Mouse (Mus musculus): ENCODE measurements at regions not wholly inside any gene's neighbourhood (a gene's known extent, or its start where the extent isn't known, plus 50 kb on each side); places are given as distances from the start of the nearest gene placed in this dataset.

GRCm38 (mm10) chr10:46047591-46047990 lies 470.0 kb downstream of the Hace1 start:
- Histone ChIP-seq H3K4me1 (ENCODE audit: control insufficient read depth, insufficient read depth, low read length) (no peaks in the 10 kb centered on the region), H3K4me3 (replicated peaks; ENCODE audit: insufficient read depth, low read depth, low read length) (no peak overlapping the region), H3K27ac (ENCODE audit: insufficient read depth, low read length) (no peak overlapping the region), H3K27me3 (ENCODE audit: control insufficient read depth, insufficient read depth, low read length) (no peaks in the 10 kb centered on the region)
- WGBS = 74% methylated on average over 4 of the region's 4 CpGs
- no peak for TF ChIP-seq CTCF (IDR thresholded peaks at IDR 0.05; ENCODE audit: borderline replicate concordance, insufficient read depth, low read depth, low read length)
- TF ChIP-seq POLR2A (IDR thresholded peaks at IDR 0.05; ENCODE audit: borderline replicate concordance, insufficient read depth, low read length) = no peak
- no peak for DNase-seq

GRCm38 (mm10) chr10:46057362-46058198 lies 480.0 kb downstream of the Hace1 start:
- Histone ChIP-seq H3K27me3 (ENCODE audit: control insufficient read depth, insufficient read depth, low read length) (no peaks in the 10 kb centered on the region), H3K4me3 (replicated peaks; ENCODE audit: insufficient read depth, low read depth, low read length) (peak overlapping the region; percentile 44), H3K27ac (ENCODE audit: insufficient read depth, low read length) (no peak overlapping the region), H3K4me1 (ENCODE audit: control insufficient read depth, insufficient read depth, low read length) (no peaks in the 10 kb centered on the region; the same call in 1 of the 2 replicates)
- peak; percentile 27; the same call in 1 of the 2 replicates for TF ChIP-seq CTCF (IDR thresholded peaks at IDR 0.05; ENCODE audit: borderline replicate concordance, insufficient read depth, low read depth, low read length)
- TF ChIP-seq POLR2A (IDR thresholded peaks at IDR 0.05; ENCODE audit: borderline replicate concordance, insufficient read depth, low read length) = no peak
- peak; percentile 46 to 56 for DNase-seq
- 7% methylated on average over 14 of the region's 14 CpGs for WGBS

GRCm38 (mm10) chr10:46058199-46058472 lies 480.5 kb downstream of the Hace1 start:
- Histone ChIP-seq H3K27me3 (ENCODE audit: control insufficient read depth, insufficient read depth, low read length) (no peaks in the 10 kb centered on the region), H3K4me3 (replicated peaks; ENCODE audit: insufficient read depth, low read depth, low read length) (no peak overlapping the region), H3K27ac (ENCODE audit: insufficient read depth, low read length) (no peak overlapping the region), H3K4me1 (ENCODE audit: control insufficient read depth, insufficient read depth, low read length) (no peaks in the 10 kb centered on the region; the same call in 1 of the 2 replicates)
- TF ChIP-seq CTCF (IDR thresholded peaks at IDR 0.05; ENCODE audit: borderline replicate concordance, insufficient read depth, low read depth, low read length) = no peak
- TF ChIP-seq POLR2A (IDR thresholded peaks at IDR 0.05; ENCODE audit: borderline replicate concordance, insufficient read depth, low read length) = no peak
- 29% methylated on average over 5 of the region's 5 CpGs for WGBS
- peak in 1 of 2 experiments; percentile 16 for DNase-seq

- no peak for TF ChIP-seq CTCF (IDR thresholded peaks at IDR 0.05; ENCODE audit: borderline replicate concordance, insufficient read depth, low read depth, low read length)
- 92% methylated on average over 3 of the region's 3 CpGs for WGBS
- no peaks in the 10 kb centered on the region for H3K27me3 ChIP-seq (ENCODE audit: control insufficient read depth, insufficient read depth, low read length)
Observed at GRCm38 (mm10) chr10:46059285-46059684, 481.7 kb downstream of the Hace1 start.

GRCm38 (mm10) chr10:46063831-46064230 lies 486.2 kb downstream of the Hace1 start:
- no peak for DNase-seq
- Histone ChIP-seq H3K27ac (ENCODE audit: insufficient read depth, low read length) (no peak overlapping the region), H3K4me3 (replicated peaks; ENCODE audit: insufficient read depth, low read depth, low read length) (no peak overlapping the region), H3K4me1 (ENCODE audit: control insufficient read depth, insufficient read depth, low read length) (no peaks in the 10 kb centered on the region), H3K27me3 (ENCODE audit: control insufficient read depth, insufficient read depth, low read length) (no peaks in the 10 kb centered on the region)
- TF ChIP-seq POLR2A (IDR thresholded peaks at IDR 0.05; ENCODE audit: borderline replicate concordance, insufficient read depth, low read length) = no peak
- TF ChIP-seq CTCF (IDR thresholded peaks at IDR 0.05; ENCODE audit: borderline replicate concordance, insufficient read depth, low read depth, low read length) = no peak
- 90% methylated on average over 4 of the region's 4 CpGs for WGBS

More at GRCm38 (mm10) chr10:46059285-46059684, 481.7 kb downstream of the Hace1 start:
- Histone ChIP-seq H3K4me1 (ENCODE audit: control insufficient read depth, insufficient read depth, low read length) (no peaks in the 10 kb centered on the region; the same call in 1 of the 2 replicates), H3K4me3 (replicated peaks; ENCODE audit: insufficient read depth, low read depth, low read length) (no peak overlapping the region), H3K27ac (ENCODE audit: insufficient read depth, low read length) (no peak overlapping the region)
- DNase-seq = no peak

GRCm38 (mm10) chr10:46070766-46071165 lies 493.1 kb downstream of the Hace1 start:
- DNase-seq = no peak
- H3K4me1 ChIP-seq (ENCODE audit: control insufficient read depth, insufficient read depth, low read length) = no peaks in the 10 kb centered on the region
- no peak for TF ChIP-seq CTCF (IDR thresholded peaks at IDR 0.05; ENCODE audit: borderline replicate concordance, insufficient read depth, low read depth, low read length)
- TF ChIP-seq POLR2A (IDR thresholded peaks at IDR 0.05; ENCODE audit: borderline replicate concordance, insufficient read depth, low read length) = no peak
- no peak overlapping the region for H3K4me3 ChIP-seq (replicated peaks; ENCODE audit: insufficient read depth, low read depth, low read length)
- 88% methylated on average over 3 of the region's 3 CpGs for WGBS
- H3K27ac ChIP-seq (ENCODE audit: insufficient read depth, low read length) = no peak overlapping the region
- no peaks in the 10 kb centered on the region for H3K27me3 ChIP-seq (ENCODE audit: control insufficient read depth, insufficient read depth, low read length)

- no peak for DNase-seq
- Histone ChIP-seq H3K4me1 (ENCODE audit: control insufficient read depth, insufficient read depth, low read length) (no peaks in the 10 kb centered on the region), H3K27me3 (ENCODE audit: control insufficient read depth, insufficient read depth, low read length) (no peaks in the 10 kb centered on the region), H3K4me3 (replicated peaks; ENCODE audit: insufficient read depth, low read depth, low read length) (no peak overlapping the region), H3K27ac (ENCODE audit: insufficient read depth, low read length) (no peak overlapping the region)
- TF ChIP-seq CTCF (IDR thresholded peaks at IDR 0.05; ENCODE audit: borderline replicate concordance, insufficient read depth, low read depth, low read length) = no peak
- no peak for TF ChIP-seq POLR2A (IDR thresholded peaks at IDR 0.05; ENCODE audit: borderline replicate concordance, insufficient read depth, low read length)
- WGBS = 61% methylated on average over 8 of the region's 8 CpGs
Observed at GRCm38 (mm10) chr10:46071220-46071619, 493.6 kb downstream of the Hace1 start.

GRCm38 (mm10) chr10:46071810-46072549 lies 494.4 kb downstream of the Hace1 start:
- WGBS = 85% methylated on average over 12 of the region's 12 CpGs
- Histone ChIP-seq H3K4me1 (ENCODE audit: control insufficient read depth, insufficient read depth, low read length) (no peaks in the 10 kb centered on the region), H3K27me3 (ENCODE audit: control insufficient read depth, insufficient read depth, low read length) (no peaks in the 10 kb centered on the region), H3K27ac (ENCODE audit: insufficient read depth, low read length) (no peak overlapping the region), H3K4me3 (replicated peaks; ENCODE audit: insufficient read depth, low read depth, low read length) (no peak overlapping the region)
- DNase-seq = no peak
- TF ChIP-seq CTCF (IDR thresholded peaks at IDR 0.05; ENCODE audit: borderline replicate concordance, insufficient read depth, low read depth, low read length) (no peak), POLR2A (IDR thresholded peaks at IDR 0.05; ENCODE audit: borderline replicate concordance, insufficient read depth, low read length) (no peak)
